Mouse (Mus musculus) heart, adult 18-20 months (tissue): ENCODE measurements around the gene Anapc15-ps. TPM values are rescaled to one million over a fixed set of nuclear protein-coding genes. Genes with fewer than 3 reads are reported as not detected.

Experiments
- DNase-seq, 2 experiments: peaks; one replicate each; pipeline ENCODE4 v3.0.0; 2021 to 2022; ENCODE audit warnings: mixed read lengths in 1 of 2
- total RNA-seq, 2 experiments: library from RNA; stranded (reverse); gene quantifications; 2 replicates each; pipeline ENCODE4 v1.2.3; 2021

Anapc15-ps gene
- total RNA-seq, 2 experiments from 2014 or later = not detected

- DNase-seq = no peak
These were observed 16.6 kb upstream of the Anapc15-ps start for GRCm38 (mm10) chr10:95689833-95690232.

- no peak for DNase-seq
These were observed 15.8 kb upstream of the Anapc15-ps start for GRCm38 (mm10) chr10:95689058-95689457.

GRCm38 (mm10) chr10:95687558-95688141 lies 14.4 kb upstream of the Anapc15-ps start:
- no peak for DNase-seq

DNA sequence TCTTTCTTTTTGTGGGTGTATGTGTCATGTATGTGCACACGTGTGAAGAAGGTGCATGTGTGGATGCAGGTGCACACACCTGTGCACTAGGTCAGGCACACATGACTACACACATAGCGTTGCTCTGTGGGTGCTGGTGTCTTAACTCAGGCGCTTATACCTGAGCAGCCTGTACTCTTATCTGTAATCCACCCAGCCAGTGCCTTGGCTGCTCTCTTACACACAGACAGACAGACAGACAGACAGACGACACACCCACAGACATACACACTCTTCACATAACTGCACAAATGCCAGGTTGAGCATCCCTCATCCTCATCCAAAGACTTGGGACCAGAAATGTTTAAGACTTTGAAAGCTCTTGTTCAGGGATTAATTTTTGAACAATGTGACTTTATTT lies 12.8 kb upstream of the Anapc15-ps start:
- no peak for DNase-seq

DNA sequence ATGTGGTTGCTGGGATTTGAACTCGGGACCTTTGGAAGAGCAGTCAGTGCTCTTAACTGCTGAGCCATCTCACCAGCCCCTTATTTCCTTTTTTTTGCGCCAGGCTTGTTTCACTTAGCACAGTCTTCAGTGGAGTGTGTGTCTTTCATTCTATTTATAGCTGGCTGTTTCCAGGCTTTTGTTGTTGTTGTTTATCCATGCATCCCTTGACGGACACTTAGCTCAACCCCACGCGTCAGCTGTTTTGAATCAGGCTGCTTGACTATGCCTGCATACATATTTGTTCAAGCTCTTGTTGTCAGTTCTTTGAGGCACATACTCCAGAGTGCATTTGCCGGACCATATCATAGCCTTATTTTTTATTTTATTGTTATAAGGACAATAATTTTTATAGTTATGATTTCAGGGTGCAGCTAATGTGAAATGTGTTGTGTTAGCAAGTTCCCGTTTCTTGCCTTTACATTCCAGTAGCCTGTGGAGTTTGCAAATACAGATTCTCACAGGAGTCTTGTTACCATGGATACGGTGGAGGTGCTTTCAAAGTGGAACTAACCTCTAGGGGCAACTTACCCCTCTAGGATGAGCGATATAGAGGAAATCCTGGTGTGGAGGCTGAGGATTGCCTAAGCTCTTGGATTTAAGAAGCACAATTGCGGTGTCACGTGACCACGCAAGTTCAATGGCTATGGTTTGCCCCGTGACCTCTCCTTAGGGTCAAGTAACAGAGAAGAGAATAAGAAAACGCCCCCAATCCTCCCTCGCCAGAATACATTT lies 11.7 kb upstream of the Anapc15-ps start:
- no peak for DNase-seq

DNA sequence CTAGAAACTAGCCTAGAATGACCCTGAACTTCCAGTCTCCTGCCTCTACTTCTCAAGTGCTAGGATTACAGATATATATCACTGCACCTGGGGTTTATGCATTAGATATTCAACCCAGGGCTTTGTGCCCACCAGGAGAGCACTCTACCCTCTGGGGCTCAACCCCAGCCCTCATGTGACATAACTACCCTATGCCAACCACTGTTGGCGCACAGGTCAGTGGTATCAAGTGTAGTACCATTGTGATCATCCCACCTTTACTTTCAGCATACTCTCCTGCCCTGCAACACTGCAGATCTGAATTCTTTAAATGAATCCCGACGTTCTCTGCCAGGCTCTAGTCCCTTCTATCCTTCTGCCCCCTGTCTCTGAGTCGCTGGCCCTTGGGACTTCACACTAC lies 11.0 kb upstream of the Anapc15-ps start:
- DNase-seq = no peak

DNA sequence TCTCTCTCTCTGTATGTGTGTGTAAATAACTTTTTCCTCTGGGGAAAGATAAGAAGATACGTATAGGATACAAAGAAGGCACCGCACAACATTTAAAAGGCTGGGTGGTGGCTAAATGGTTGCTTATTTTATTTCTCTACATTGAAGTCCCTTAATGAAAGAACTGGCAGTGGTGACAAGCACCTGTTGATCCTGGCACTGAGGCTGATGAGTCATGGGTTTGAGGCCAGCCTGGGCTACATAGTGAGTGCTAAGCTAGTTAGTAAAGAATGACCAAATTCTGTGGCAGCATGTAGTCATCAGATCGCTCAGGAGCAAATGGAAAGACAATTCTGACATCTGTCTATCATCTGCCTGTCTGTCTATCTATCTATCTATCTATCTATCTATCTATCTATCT lies 10.5 kb upstream of the Anapc15-ps start:
- no peak for DNase-seq

- DNase-seq = no peak
These were observed 9.7 kb upstream of the Anapc15-ps start for GRCm38 (mm10) chr10:95682964-95683363.

GRCm38 (mm10) chr10:95682091-95682740 lies 9.0 kb upstream of the Anapc15-ps start:
- no peak for DNase-seq

- DNase-seq = no peak
These were observed 8.2 kb upstream of the Anapc15-ps start for GRCm38 (mm10) chr10:95681481-95681880.

DNA sequence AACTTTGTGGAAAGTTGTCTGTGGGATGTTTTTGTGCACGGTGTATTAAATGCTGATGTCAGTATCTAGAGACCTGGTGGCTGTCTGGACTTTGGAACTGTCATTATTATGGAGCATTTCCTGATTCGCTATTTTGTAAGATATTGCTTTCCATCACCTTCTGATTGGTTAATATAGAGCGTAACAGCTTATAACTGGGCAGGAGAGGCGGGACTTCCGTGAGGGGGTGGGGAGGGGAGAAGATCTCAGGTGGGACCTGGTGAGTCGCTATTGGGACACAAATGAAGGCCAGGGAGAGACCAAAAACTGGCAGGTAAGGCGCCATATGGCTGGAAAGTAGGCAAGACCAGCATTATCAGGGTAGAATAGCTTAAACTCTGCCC lies 7.8 kb upstream of the Anapc15-ps start:
- DNase-seq = no peak

DNA sequence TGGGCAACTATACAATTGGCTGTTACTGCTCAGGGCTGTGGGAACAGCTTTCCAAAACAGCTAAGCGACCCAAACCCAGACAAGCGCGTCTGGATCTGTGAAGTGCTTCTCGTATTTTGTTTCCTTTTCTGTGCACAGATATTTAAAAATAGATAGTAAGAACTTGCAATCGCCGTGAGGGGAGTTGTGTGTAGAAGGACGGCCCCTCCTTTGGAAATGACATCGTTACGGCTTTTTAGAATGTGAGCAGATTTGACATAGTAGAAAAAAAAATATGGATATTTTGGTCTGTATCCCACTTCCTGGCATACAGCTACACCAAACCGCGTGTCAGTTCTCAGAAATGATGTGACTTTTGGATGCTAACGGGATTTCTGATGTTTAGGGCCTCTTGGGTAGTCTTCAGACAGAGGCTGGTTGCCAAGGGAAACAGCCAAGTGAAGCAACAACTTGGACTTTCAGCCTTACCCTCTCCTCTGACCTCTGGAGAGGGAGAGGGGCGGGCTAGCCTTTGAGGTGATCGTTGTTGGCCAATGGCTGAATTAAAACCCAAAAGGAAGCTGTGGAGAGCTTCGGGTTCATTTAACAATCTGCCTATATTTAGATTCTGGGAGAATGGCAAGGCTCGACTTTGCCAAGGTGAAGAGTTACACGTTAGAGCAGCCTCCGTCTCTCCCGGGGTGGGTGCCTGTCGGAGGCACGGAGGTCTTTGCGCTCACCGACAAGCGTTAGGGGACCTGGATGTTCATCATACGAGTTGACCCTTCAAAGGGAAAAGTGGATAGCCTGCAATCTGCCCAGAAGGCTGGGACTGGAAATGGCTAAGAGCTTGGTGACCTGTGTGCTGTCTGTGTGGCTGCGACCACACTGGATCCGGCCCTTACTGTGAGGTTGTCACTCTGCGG lies 7.2 kb upstream of the Anapc15-ps start:
- peak; percentile 67 for DNase-seq

DNA sequence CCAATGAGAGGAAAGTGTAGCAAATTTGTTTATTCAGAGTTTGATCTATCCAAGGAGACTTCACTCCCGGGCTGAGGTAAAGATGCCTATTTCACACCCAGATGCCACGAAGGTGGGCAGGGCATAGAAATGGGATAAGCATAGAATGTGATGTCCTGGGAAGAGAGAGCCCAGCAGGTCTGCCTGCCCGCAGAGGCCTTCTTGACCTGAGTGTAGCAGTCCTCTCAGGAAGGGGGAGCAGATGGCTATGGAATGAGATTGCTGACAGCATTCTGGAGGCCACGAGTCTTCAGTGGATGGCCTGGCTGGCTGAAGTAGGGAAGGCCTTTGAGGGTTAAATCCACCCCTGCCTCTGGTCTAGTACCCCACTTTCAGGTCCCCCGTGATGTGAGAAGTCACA lies 5.9 kb upstream of the Anapc15-ps start:
- no peak for DNase-seq

- DNase-seq = no peak
These were observed 5.4 kb upstream of the Anapc15-ps start for GRCm38 (mm10) chr10:95678661-95679060.

DNA sequence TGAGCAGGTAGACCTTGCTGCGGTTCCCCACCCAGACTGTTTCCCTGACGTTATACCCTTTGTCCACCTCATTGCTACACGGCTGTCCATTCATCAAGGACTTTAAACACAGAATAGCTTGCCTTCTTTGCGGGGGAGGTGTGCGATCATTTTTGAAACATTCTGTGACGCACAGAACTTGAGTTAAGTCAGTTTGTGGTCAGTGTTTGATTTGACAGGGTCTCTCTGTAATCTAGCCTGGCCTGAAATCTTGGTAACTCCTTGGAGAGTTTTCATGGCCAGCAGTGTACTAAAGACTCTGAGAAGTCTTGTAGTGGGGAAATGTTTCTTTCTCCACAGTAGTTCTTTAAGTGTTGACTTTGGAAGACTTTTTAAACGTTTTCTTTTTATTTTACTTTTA lies 5.0 kb upstream of the Anapc15-ps start:
- DNase-seq = peak; percentile 35 to 41

DNA sequence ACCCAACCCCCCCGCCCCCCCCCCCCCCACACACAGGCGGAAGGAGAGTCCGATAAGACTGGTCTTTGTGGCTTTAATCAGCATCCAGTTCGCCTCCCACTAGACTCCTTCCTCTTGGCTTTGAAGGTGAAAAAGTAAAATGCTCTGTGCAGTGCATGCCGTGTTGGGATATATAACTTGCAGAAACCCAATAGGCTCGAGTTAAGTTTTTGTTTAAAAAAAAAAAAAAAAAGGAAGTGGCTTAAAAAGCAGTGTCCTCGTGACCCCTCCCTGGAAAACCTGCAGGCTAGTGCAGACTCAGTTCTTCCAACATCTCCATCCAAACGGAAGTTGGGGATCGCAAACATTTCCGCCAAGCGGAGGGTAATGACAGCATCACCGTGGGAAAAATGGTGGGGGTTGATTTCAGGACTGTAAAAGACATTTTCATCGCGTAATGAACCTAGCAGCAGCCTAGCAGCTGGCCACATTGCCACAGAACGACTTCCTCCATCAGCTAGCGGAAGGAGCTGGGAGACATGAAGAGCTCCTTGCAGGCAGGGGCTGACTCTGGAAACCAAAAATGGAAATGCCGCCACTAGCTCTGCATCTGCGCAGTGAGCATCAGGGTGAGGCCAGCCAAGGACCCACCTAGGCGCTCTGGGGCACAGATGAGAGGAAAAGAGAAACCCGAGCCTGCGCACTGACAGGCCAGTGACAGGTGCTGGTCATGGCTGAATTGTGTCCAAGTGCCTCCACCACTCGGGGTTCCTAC lies 4.3 kb upstream of the Anapc15-ps start:
- peak; percentile 82 to 91 for DNase-seq

- no peak for DNase-seq
These were observed 3.7 kb upstream of the Anapc15-ps start for GRCm38 (mm10) chr10:95676991-95677355.

GRCm38 (mm10) chr10:95676387-95676786 lies 3.1 kb upstream of the Anapc15-ps start:
- DNase-seq = no peak

DNA sequence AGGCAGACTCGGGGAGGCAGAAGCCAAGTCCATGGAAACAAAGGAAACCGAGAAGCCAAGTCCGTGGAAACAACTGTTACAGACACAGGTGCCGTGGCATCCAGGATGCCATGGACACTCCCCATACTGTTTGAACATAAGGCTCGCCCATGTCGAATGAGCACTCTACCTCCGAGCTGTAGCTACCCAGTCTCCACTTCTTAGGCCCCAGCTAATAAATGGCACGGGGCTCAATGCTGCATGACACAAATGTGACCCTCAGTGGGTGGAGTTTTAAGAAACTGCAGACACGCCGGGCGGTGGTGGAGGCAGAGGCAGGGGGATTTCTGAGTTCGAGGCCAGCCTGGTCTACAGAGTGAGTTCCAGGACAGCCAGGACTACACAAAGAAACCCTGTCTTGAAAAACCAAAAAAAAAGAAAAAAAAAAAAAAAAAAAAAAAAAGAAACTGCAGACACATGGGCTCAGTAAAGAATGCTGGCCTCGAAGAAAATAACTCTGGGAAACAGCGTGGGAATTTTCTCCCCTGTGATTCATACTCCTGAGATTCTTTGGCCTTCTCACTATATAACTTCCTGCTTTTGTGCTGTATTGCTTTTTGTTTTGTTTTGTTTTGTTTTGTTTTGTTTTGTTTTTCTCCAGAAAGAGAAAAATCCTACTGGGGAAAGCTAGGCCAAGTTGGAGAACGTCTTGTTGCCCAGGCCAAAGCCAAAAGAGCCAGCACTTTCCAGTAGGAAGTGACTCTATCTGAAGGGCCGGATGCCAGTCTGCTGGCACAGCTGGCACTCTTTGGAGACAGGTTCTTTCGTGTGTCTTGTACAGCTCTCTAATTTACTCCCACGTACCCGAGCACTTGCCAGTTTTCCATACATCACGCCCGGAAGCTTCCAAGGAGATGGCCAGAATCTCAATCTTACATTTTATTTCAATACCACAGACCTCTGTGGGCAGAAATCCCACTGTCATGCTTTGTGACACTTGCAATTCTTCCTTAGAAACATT lies 2.2 kb downstream of the Anapc15-ps start:
- no peak for DNase-seq

DNA sequence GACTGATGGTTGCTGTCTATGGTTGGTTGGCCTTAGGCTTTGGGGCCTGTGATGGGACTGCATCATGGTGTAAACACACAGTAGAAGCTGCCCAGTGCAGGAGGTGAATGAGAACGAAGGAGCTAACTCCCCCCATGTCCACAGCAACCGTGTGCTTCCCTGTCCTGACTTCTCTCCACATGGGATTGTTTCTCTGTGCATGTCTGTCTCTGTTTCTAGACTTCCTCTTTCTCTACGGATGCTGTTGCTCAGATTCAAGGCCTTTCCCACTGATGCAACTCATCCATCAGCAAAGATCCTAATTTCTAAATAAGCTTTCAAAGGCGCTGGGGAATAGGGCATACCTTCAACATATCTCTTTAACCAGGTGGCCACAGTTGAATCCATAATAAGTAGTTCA lies 3.4 kb downstream of the Anapc15-ps start:
- DNase-seq = no peak
